Mouse (Mus musculus): ENCODE data around the gene Fgf22. TPM values are rescaled to one million over a fixed set of nuclear protein-coding genes. Genes with fewer than 3 reads are reported as not detected.

The Fgf22 gene
- total RNA-seq, 2 experiments from 2014 or later, result 1.0 to 1.5 TPM

DNA sequence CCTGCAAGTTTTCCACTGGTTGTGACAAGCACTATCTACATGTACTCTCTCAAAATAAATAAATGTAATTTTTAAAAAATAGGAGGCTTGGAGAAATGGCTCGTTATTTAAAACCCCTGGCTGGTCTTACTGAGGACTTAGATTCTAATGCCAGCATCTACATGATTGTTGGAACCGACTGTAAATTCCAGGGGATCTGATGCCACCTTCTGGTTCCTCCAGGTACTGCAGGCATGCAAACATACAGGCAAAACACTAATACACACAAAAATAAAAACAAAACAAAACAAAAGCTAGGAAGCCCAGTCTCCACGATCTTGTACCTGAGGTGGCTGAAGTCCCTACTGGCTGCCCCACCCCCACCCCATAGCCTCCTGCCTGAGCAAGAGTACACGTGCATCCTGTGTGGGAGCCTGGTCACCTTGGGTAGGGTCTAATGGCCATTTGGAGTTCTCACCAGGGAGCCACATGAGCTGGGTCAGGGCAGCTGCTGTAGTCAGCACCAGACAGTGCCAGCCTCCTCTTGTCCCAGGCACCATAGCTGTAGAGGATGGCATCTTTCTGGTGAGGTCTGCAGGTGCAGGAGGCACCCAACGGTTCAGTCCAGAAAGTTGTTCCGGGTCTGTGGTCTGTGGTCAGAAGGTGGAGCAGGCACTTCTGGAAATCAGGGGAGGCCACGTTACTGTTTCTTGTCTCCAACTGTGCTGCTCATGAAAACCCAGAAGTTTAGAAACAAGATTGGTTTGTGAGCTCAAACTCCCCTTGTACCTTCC is 33.7 kb downstream of the Fgf22 start:
- DNase-seq (ENCODE audit: extremely low spot score in 1 of 2, low spot score in 1 of 2), result peak; percentile 58 to 92

DNA sequence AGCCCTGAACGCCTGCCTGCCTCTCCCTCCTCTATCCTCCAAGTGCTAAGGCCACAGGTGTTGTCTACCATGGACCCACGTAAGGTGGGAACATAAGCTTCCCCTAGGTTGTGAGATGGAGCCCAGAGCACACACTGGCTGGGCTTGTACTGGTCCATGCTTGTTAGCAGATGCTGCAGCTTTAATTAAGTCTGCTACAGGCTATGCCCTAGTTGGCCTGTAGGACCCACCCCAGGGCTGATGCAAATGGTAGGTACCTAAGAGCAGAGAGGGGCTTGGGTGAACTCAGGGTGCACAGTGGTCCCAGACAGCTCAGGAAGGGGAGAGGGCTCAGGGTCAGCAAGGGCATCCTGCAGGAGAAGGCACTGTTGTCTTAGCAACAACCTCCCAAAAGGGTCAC is 34.7 kb downstream of the Fgf22 start:
- no peak for DNase-seq (ENCODE audit: extremely low spot score in 1 of 2, low spot score in 1 of 2)

DNA sequence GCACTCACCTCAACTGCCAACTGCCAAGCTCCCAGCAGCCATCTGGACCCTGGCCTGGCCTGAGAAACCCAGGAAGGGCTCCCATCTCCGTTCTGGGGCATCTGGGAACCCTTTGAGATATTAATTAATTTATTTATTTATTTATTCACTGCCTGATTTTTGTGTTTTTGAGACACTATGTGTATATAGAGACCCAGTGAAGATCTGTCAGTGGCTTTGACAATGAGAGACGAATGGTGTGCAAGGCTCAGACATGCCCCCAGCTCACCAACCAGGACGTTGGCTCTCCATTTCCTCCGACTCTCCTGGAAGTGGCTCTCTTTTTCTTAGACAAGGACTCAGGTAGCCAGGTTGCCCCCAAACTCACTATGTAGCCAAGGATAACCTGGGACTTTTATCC is 36.0 kb downstream of the Fgf22 start, which contains the start of gene Prss57:
Prss57 (minus strand) TSS at position 101 of the 400 bp plus-strand sequence.
- no peak for DNase-seq (ENCODE audit: extremely low spot score in 1 of 2, low spot score in 1 of 2)

DNA sequence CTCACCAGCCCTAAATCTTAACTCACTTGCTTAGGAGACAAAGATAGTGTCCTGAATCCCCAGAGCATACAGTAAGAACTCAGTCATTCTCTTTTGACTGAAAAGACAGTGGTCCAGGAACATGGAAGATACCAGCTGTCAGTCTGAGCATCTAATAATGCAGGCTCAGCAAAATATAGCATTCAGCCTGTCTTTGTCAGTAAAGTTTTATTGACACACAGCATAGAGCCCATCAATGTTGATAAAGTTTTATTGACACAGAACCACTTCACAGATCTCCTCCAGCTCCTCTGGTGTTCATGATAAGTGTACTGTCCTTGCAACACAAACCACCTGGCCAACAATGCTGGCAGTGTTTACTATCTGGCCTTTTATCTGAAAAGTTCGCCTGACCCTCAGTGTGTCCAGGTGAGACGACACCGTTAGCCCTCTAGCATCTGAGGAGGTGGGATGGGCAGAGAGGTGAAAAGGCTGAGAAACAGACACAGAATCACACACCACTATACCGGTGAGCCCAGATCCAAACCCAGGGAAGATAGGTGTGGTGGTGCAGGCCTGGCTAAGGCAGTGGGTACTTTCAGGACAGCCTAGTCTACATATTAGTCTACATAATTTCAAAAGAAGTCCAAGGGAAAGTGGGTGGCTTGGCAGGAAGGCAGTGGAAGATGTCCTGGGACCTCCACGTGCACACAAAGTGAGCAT is 37.6 kb downstream of the Fgf22 start:
- DNase-seq (ENCODE audit: extremely low spot score in 1 of 2, low spot score in 1 of 2), result no peak

DNA sequence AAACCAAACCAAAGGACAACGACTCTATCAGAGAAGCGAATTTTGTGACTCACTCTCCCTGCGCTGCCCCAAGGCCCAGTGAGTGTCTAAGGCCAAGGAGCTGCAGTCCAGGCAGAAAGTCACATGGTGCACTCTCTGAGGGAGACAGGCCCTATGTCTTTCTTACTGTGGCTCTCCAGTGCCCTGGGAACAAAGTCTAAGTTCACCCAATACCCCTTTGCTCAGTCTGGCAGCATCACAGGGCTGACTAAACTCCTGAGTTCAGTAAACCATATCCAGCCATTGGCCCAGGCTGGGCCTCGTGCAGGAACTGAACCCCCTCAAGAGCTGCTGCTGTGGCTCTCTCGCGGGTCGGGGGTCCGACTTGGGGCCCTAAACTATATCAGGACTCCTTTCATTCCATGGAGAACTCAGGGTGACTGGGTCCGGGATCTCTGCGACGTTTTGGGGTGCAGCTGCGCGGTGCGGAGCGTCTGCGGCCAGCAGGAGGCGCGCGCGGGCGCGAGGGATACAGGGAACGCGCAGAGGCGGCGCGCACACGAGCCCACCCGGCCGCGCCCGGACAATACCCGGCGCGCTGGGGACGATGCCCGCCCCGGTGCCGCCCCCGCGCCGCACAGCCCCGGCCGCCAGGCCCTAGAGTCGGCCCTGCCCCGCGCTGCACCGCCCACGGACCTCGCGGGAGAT is 38.3 kb downstream of the Fgf22 start, which contains the start of gene Palm:
Palm (plus strand) TSS at position 522 of the 687 bp plus-strand sequence.
- peak; percentile 89 to 92 for DNase-seq (ENCODE audit: extremely low spot score in 1 of 2, low spot score in 1 of 2)

DNA sequence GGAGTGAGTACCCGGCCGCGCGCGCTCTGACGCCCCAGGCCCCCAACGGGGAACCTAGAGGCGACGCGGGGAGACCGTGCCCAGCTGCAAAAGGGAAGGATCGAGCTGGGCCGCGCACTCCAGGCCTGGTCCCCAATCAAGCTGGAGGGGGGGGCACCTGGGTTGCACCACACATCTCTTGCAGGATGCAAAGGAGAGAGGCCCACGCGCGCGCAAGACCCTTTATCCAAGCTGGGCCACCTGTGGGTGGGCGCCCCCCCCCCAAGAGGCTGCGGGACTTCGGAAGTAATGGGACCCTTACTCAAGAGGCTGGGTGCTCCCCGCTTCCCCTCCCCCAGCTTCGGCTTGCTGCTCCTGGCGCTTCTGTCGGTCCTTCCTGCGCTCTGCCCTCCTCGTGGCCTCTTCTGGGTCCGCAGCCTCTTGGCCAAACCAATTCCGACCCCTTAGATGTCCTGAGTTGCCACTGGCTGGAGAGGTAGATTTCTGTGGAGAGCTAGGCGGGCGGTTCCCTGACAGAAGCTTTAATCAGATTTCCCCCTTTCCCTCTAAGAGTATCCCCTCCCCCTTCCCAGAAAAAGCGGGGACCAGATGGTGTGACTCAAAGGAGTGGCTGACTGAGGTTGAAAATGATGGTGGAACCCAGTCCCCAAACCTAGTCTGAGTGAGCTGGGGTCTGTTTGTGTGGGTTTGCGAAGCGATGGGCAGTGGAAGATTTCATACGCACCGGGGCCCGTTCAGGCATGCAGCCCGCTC is 39.0 kb downstream of the Fgf22 start:
- peak in 1 of 2 experiments; percentile 42 for DNase-seq (ENCODE audit: extremely low spot score in 1 of 2, low spot score in 1 of 2)

DNA sequence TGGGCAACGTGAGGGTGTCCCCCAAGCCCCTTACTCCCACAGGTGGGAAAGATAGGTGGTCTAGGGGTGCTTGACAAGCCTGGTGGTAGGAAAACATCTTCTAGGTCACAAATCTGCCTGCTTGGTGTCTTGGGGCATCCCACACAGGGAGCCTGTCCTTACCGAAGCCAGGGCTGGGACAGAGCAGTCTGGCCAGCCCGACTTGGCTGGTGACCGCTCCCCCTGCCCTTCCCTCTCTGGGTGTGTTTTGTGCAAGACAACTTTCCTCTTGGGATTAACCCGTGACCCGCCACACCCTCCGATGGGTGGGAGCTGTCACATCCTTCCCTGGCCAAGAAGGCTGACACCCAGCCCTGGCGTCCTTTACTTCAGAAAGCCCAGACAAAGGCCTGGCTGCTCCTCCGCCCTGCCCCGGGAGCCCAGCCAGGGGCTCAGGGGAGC is 39.6 kb downstream of the Fgf22 start:
- DNase-seq (ENCODE audit: extremely low spot score in 1 of 2, low spot score in 1 of 2), result no peak

DNA sequence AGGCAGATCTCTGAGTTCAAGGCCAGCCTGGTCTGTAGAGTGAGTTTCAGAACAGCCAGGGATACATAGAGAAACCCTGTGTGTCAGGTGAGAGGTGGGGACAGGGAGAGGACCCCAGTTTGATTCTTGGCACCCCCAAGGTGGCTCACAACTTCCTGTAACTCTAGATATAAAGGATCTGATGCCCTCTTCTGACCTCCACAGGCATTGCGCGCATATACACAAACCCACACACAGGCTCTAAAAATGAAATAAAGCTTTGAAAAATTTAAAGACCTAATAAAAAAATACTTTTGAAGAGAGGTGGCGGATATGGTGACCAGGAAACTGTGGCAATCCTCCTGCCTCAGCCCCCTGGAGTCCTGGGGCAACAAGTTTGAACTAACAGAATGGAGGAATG is 41.0 kb downstream of the Fgf22 start:
- DNase-seq (ENCODE audit: extremely low spot score in 1 of 2, low spot score in 1 of 2), result no peak

DNA sequence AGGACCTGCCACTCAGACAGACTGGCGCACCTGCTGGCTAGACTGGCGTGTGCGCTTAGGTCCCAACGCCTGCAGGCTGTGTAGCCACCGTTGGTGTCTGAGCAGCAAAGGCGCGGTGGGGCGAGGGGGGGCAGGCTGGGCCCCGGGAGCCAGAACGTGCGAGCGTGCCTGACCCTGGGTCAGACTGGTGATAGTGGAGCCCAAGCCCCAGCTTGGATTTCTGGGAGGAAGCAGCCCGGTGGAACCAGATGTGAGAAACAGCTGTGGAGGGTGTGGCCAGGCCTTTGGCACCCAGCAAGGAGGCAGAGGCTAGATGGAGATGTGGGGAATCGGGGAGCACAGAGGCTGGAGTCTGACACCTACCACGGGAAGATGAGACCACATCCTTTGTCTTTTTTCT is 42.5 kb downstream of the Fgf22 start:
- DNase-seq (ENCODE audit: extremely low spot score in 1 of 2, low spot score in 1 of 2), result no peak

DNA sequence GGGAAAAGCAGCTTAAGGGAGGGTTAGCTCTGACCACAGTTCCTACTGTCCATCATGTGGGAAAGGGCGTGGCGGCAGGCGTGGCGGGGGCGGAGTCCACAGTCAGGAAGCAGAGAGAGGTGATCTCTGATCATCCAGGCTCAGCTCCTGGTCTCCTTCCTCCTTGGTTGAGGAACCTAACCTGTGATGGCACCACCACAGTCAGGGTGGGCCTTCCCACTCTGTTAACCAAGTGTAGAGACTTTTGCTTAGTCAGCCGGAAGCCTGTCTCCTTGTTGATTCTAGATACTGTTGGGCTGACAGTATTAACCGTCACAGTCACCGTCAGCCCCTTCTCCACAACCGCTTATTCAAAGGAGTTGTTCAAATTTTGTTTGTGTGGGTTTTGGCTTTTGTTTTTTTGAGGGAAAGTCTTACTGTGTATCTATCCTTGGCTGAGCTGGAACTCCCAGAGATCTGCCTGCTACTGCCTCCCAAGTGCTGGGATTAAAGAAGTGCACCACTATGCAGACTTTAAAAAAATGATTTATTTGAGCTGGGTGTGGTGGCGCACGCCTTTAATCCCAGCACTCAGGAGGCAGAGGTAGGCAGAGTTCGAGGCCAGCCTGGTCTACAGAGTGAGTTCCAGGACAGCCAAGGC is 43.5 kb downstream of the Fgf22 start:
- DNase-seq (ENCODE audit: extremely low spot score in 1 of 2, low spot score in 1 of 2), result no peak

DNA sequence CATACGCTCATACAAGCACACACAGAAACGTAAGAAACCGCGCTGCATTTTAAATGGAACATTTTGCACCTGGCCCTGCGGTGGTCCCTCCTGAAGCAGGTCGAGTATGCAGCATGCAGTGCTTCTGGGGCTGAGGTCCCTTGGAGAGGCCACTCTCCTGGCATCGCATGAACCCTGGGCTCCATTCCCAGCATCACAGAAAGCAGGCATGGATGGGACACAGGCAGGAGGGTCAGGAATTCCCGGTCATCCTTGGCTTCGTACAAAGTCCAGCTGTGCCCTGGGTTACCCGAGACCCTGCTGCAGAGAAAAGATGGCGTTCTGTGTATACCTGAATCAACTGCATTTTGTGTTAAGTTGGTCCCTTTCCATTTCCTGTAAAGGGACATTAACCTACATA is 45.6 kb downstream of the Fgf22 start:
- DNase-seq (ENCODE audit: extremely low spot score in 1 of 2, low spot score in 1 of 2), result no peak

DNA sequence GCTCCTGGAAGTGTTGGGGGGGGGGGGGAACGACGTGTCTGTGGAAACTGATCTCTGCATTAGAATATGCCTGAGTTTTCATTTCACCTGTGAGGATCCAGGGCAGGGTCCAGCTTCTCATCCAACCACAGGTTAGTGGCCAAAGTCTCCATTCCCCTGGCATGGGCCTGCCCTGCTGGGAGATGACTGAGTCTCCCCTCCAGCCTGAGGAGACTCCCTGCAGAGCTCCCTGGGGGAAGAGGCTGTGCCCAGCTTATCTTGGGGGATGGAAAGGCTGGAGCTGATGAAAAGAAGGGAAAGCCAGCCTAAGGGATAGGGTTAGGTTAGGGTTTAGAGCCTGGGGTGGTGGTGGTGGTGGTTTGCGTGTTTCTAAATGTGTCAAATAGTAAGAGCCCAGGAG is 47.0 kb downstream of the Fgf22 start:
- no peak for DNase-seq (ENCODE audit: extremely low spot score in 1 of 2, low spot score in 1 of 2)

DNA sequence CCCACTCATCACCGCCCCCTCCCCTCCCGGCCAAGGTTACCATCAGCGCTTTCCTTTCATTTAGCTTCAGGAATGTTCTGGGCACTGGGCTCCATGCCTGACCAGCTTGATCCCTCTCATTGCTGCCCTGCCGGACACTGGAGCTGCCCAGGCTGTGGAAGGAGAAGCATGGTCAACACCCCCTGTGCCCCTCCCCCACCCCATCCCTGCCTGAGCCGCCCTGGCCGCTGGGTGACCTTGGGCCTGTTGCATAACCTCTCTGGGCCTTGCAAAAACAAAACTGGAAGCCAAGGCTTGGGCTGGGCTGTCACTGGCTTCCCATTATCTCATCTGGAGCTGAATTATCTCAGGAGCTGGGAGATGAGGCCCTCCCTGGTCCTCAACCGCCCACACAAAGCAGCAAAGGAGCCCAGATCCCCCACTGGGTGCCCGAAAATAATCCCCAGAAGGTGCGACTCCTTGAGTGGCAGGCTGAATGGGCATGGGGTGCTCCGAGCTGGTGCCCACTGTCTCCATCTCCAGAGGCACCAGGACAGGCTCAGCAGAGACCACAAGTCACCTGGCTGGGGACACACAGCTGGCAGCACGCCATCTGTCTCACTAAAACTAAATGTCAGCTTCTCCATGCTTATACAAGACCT is 47.6 kb downstream of the Fgf22 start:
- DNase-seq (ENCODE audit: extremely low spot score in 1 of 2, low spot score in 1 of 2), result no peak

DNA sequence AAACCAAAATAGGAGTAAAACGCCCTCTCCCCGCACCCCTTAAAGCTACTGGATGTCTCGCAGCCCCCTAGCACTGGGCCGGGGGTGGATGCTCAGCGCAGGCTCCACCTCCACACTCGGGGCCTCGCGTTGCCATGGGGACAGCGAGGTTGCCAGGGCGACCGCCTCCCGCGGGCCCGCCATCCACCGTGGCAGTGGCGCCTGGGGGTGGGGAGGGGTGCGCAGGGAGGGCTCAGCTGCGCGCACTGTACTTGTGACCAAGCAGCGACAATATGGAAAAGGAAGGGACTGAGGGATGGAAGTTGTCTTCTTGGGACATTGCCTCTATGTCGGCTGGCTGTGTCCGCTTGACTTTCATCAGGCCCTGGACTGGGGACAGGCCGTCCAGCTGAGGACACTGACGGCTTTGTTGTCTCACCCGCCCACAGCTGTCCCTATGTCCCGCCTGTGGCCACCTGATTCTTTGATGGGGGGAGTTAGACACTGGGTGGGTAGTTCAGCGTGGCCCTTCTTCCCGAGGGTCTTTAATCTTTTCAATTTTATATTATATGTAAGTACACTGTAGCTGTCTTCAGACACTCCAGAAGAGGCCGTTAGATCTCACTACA is 48.9 kb downstream of the Fgf22 start:
- DNase-seq (ENCODE audit: extremely low spot score in 1 of 2, low spot score in 1 of 2), result peak; percentile 87 to 88

DNA sequence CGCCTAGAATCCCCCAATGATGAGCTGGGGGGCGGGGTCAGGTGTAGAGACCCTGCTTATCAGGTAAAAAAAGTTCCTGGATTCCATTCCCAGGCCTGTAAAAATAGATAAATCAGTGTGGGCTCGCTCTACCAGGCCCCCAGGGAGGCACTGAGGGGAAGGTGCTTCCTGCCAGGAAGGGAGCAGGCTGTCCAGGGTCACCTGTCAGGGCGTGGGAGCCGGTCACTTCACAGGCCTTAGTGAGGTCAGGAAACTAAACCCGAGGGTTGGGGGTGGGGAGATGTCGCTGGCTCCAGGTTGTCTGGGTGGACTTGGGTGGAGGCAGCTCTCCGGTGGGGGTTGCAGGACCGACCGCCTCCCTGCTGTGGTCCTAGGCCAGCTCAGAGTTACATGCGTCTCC is 50.8 kb downstream of the Fgf22 start:
- no peak for DNase-seq (ENCODE audit: extremely low spot score in 1 of 2, low spot score in 1 of 2)

DNA sequence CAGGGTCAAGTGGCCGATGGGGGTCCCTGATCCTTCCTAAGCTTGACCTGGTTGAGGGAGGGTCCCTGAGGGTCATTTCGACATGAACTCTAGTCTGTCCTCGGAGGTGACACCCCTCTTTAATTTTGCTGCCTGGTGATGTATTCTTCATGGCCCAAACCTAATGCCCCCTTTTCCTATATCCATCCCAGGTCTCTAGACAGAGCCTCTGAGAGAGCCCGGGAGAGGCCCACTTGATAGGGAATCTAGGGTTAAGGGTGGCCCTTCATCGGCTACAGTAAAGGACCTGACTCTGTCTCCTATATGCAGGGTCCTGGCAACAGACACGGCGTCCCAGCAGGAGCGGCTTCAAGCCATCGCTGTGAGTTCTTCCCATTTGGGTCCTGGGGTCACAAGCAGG is 51.5 kb downstream of the Fgf22 start:
- DNase-seq (ENCODE audit: extremely low spot score in 1 of 2, low spot score in 1 of 2), result no peak

DNA sequence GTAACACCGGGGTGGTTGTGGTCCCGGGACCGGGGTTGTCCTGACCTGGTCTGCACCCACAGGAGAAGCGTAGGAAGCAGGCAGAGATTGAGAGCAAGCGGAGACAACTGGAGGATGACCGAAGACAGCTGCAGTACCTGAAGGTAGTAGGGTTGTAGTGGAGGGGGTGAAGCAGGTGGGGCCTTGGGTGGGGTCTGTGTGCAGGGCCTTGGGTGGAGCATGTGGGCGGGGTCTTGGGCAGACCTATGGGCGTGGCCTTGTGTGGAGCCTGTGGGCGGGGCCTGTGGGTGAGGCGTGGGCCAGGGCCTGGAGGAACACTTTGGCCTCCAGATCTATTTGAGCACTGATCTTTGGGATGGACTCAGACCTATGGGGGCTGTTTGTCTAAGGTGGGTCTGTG is 52.1 kb downstream of the Fgf22 start:
- no peak for DNase-seq (ENCODE audit: extremely low spot score in 1 of 2, low spot score in 1 of 2)

DNA sequence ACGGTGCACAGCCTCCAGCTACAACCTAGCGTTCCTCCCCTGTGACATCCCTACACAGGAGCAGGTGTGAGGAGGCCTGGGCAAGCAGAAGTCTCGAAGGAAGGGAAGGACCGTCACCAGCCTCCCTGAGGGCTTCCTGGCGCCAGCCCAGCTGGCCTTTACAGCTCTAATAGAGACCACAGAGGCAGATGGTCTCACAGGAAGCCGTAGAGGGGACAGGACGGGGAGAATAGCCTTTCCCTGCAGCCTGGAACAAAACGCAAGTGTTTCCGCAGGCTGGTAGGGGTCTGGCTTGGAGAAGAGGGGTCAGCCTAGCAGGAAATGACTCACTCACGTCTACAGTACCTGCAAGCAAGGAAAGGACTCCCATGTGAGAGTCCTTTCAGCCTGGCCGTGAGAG is 53.0 kb downstream of the Fgf22 start:
- DNase-seq (ENCODE audit: extremely low spot score in 1 of 2, low spot score in 1 of 2), result no peak
